Mouse (Mus musculus): Measurements from ENCODE around the gene Tulp1.
"Not testable (repeated sequence)": the region's sequence is repeated elsewhere in the genome, so short reads cannot be mapped to it uniquely, and the experiment has no call there.

The Tulp1 gene

GRCm38 (mm10) chr17:28335267-28335666, 29.8 kb downstream of the Tulp1 start:
- no peak for DNase-seq

- DNase-seq = no peak
Measured at GRCm38 (mm10) chr17:28332915-28333546, 32.0 kb downstream of the Tulp1 start.

- DNase-seq = no peak
Measured at GRCm38 (mm10) chr17:28332113-28332914, 32.7 kb downstream of the Tulp1 start.

- DNase-seq = no peak
Measured at GRCm38 (mm10) chr17:28331241-28332112, 33.5 kb downstream of the Tulp1 start.

GRCm38 (mm10) chr17:28330590-28330989, 34.4 kb downstream of the Tulp1 start:
- DNase-seq = not testable (repeated sequence)

GRCm38 (mm10) chr17:28330232-28330546, 34.8 kb downstream of the Tulp1 start:
- DNase-seq = no peak

GRCm38 (mm10) chr17:28329503-28330231, 35.4 kb downstream of the Tulp1 start:
- DNase-seq = no peak

GRCm38 (mm10) chr17:28328946-28329345, 36.1 kb downstream of the Tulp1 start:
- no peak for DNase-seq

- DNase-seq = peak; percentile 99
Measured at GRCm38 (mm10) chr17:28328366-28328928, 36.6 kb downstream of the Tulp1 start, which contains the start of gene Rpl10a. TSS of gene Rpl10a (plus strand) at chr17:28328471.

GRCm38 (mm10) chr17:28327673-28328325, 37.2 kb downstream of the Tulp1 start:
- no peak for DNase-seq

GRCm38 (mm10) chr17:28326951-28327350, 38.1 kb downstream of the Tulp1 start:
- DNase-seq = no peak

- no peak for DNase-seq
Measured at GRCm38 (mm10) chr17:28325751-28326150, 39.3 kb downstream of the Tulp1 start.

- not testable (repeated sequence) for DNase-seq
Measured at GRCm38 (mm10) chr17:28324416-28324815, 40.6 kb downstream of the Tulp1 start.

GRCm38 (mm10) chr17:28323786-28324185, 41.2 kb downstream of the Tulp1 start:
- no peak for DNase-seq

- DNase-seq = no peak
Measured at GRCm38 (mm10) chr17:28321700-28322099, 43.3 kb downstream of the Tulp1 start.

GRCm38 (mm10) chr17:28317725-28318124, 47.3 kb downstream of the Tulp1 start:
- DNase-seq = no peak

GRCm38 (mm10) chr17:28317091-28317490, 47.9 kb downstream of the Tulp1 start:
- DNase-seq = no peak

GRCm38 (mm10) chr17:28316476-28316875, 48.5 kb downstream of the Tulp1 start:
- DNase-seq = no peak

GRCm38 (mm10) chr17:28315611-28316160, 49.3 kb downstream of the Tulp1 start:
- no peak for DNase-seq

GRCm38 (mm10) chr17:28313880-28314225, 51.2 kb downstream of the Tulp1 start:
- no peak for DNase-seq

- DNase-seq = peak; percentile 93
Measured at GRCm38 (mm10) chr17:28313212-28313879, 51.7 kb downstream of the Tulp1 start, which contains the start of gene Fance. TSS of gene Fance (plus strand) at chr17:28313519.

Data from right cerebral cortex, postnatal 14 days (tissue).